Mouse (Mus musculus) CD4-positive naive resting alpha-beta T cell, adult 57 days (primary cell): ENCODE measurements around the gene Rpf2. TPM values are rescaled to one million over a fixed set of nuclear protein-coding genes. Genes with fewer than 3 reads are reported as not detected.

ENCODE experiments used
- total RNA-seq: library from RNA; stranded (reverse); gene quantifications from one replicate; pipeline ENCODE4 v1.2.4, GENCODE M21; 2023

Gene Rpf2
- 18.9 TPM for total RNA-seq

DNA sequence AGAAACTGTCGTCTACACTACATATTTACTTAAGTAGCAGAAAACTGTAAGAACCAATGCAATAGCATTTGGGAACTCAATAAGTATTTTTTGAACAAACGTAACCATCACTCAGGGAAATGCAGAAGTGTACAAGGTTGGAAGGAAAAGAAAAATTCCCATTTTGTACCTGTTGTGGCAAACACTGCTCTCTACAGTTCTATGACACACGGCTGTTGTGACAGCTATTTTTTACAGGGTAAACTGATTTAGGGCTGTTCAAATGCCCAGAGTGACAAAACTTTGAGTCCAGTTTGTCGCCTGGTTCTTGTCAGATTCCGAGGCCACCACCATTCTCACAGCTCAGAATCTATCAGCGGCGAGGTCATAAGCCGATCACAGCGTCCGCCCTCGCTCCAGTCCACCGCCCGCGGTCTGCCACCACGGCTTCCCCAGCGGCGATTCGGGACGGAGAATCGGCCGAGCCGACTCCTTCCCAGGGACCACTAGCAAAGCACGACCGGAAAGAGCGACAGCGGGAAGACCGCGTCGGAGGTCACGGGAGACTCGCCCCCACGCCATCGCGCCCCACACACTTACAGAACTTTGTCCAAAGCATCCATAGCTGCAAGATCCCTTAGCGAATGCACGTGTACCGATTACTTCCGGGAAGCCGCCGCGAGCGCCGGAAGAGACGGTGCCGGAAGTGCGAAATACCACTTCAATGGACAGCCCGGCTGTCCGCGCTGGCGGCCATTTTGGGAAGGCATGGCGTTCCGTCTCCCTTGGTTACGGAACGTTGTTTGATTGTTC, at the start of gene Rpf2:
Rpf2 (minus strand) TSS at position 663 of the 792 bp plus-strand sequence.

GRCm38 (mm10) chr10:40257414-40258255, 10.8 kb upstream of the Rpf2 start, which contains the start of gene Gtf3c6:
Gtf3c6 (minus strand) TSS chr10:40258108.

Other genes with a start within 250 kb of the Rpf2 start
- gene Mfsd4b1, start 221.8 kb downstream of the Rpf2 start, total RNA-seq = 0.27 TPM
- gene Slc16a10, start 104.8 kb downstream of the Rpf2 start, total RNA-seq = 7.2 TPM
- gene Gtf3c6, start 11.1 kb upstream of the Rpf2 start, total RNA-seq = 24.9 TPM
- gene Amd1, start 55.1 kb upstream of the Rpf2 start, total RNA-seq = 82.5 TPM
- 42.3 TPM for gene Cdk19, start 92.5 kb upstream of the Rpf2 start, total RNA-seq